Mouse (Mus musculus): Measurements from ENCODE around the gene Rprm.

GRCm38 (mm10) chr2:54061039-54061438 lies 24.3 kb downstream of the Rprm start:
- TF ChIP-seq CTCF (IDR thresholded peaks at IDR 0.05; ENCODE audit: insufficient read depth, low read length): no peak
- no peak for TF ChIP-seq POLR2A (IDR thresholded peaks at IDR 0.05; ENCODE audit: borderline replicate concordance, extremely low read depth, low read depth, low read length)
